Mouse (Mus musculus): ENCODE results near the gene Naa11.
A peak's percentile ranks its signal among the peaks of the same experiment; 100 is the strongest.

Naa11 gene

DNA sequence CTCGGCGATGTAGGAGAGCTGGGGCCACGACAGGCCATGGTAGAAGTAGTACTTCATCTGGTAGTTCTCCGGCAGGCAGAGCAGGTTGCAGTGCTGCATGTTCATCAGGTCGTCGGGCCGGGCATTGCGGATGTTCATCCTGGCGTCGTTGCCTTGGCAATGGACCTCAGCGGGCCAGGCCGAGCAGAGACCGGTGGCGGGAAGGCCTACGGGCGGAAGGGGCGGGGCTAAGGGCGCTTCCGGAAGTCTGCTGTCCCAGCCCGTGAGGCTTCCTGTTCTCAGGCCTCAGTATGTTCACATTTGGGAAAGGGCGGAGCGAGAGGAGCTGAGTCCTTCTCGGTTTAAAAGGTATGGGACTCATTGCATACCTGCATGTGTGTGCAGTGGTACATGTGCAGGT is at the start of gene Naa11:
Naa11 (minus strand) TSS at position 220 of the 400 bp plus-strand sequence.
- peak; percentile 38 for DNase-seq (ENCODE audit: low read depth, low spot score)

DNA sequence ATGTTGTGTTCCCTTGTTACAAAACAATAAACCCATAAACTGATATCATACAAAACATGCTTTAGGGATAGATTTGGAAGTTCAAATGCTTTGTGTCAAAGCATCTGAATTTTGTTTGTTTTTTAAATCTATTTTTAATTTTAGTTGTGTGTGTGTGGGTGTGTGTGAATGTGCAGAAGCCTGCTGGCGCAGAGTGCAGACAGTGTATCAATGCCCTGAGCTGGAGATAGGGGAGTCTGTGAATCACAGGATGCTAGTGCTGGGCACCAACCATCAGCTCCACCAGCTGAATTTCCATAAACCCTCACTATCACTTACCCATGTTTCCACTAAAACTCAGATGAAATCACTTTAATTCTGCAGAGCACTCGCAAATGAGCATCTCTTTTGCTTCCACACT is 40.3 kb upstream of the Naa11 start:
- DNase-seq (ENCODE audit: low read depth, low spot score): no peak

DNA sequence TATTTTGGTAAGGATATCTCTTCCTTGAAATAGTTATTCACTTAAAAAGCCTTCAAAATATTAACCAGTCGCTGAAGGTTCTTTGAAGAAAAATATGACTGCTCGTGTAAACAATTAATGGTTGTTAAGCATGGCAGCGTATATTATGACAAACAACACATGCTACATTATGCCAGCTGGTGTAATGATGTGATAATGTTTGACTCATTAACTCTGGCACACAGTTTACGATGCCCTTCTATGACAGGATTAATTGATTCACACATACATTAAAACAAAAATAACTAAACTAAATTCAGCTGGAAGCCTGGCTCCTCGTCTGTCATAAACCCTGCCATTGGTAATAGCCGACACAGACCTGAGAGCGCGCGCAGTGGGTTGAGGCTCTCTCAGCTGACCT is 37.8 kb upstream of the Naa11 start:
- DNase-seq (ENCODE audit: low read depth, low spot score): no peak

DNA sequence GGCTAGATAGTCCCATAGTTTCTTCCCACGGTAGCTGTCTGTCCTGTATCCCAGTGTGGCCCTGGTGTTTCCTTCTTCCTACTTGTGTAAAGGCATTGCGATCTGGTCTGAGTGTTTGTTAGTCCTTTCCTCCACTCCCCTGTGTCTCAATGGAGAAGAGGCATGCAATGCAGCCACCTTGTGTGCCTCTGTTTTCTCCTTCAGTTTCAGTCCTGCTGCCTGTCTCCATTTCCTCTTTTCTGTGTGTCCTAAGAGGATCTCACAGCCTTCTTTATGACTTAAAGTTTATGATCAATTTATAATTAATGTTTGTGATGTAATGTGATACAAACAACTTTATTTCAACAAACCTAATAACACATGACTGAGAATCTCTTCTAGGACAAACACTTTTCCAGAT is 29.5 kb upstream of the Naa11 start:
- DNase-seq (ENCODE audit: low read depth, low spot score): no peak

DNA sequence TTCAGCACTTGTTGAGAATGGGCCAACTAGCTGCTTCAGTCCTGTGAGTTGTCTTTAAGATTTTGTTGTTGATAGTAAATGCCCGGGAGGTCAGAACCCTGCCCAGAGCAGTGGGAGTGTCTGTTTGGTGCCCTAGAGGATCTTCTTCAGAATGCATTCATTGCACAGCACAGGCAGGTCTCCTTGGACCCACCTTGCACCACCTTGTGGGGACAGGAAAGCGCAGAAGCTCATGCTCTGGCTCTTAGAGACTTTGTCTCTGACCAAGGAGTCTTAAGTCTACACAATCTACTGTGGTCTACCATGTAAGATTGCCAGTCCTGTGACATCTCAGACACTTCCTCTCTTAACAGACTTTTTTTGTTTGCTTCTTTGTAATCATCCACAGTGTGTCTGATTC is 25.0 kb upstream of the Naa11 start:
- DNase-seq (ENCODE audit: low read depth, low spot score): no peak

DNA sequence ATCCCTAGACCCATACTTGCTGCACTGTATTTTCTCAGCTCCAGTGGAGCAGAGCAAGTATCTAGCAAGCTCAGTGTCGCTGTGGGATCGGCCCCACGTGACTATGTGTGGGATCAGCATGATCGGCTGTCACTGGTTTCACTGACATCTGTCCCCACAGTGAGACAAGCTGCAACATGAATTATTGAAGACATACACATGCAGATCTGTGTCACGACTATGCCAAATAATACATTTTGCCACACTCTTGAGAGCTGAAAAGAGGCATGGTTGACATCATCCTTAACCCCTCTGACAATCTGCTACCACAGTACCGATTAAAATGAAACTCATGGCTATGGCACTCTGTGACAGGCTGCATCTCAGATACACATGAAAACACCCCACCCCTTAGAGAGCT is 23.7 kb upstream of the Naa11 start:
- no peak for DNase-seq (ENCODE audit: low read depth, low spot score)

DNA sequence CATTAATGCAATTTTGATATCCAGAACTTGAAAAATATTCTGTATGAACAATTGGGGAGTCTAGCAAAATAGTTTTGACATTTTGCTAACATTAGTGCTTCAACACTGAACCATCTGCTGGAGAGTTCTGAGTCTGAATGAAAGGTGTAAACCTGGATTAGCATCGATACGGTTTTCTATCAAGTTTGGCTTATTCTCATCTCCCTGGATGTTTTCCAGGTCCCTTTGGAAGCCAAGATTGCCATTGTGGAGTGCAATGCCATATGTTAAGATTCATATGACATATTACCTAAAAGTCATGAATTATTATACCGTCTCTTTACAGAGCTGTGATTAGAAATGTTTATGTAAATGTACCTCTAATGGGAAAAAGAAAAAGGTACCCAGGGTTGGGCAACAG is 21.5 kb upstream of the Naa11 start:
- no peak for DNase-seq (ENCODE audit: low read depth, low spot score)

DNA sequence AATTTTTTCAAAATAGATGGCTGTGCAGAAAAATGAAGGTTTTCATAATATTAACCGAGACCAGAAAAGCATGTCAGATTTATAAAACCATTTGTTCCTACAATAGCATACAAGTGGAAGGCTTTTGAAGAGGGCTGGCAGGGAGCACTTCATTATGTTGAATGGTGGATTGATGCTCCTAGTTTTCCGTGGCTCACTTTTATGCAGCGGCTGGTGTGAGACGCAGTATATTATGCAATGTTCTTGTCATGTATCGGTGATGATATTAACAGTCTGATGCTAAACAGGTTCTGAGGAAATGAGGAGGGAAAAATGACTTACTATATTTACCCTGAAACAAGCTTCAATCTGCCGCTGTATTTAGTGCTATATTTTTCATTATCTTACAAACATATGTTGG is 18.0 kb upstream of the Naa11 start:
- DNase-seq (ENCODE audit: low read depth, low spot score): no peak

DNA sequence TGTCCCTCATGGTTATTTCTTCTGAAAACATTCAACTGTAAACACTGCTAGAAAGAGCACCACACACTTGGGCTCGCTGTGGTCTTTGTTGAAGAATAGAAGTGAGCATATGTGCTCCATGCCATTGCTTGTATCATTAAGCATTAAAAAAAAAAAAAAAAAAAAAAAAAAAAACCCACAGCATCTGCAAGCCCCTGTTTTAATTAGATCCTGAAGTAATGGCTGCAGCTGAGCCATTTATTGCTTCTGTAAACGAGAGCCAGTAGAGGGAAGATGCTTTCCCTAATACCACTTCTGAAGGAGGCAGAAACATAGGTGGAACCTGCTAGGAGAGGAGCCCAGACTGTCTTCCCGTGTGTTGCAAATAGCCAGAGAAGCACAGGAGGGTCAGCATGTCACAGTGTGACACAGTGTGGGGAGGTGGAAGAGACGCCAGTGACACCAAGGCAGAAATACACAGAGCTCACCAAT is 17.1 kb upstream of the Naa11 start:
- no peak for DNase-seq (ENCODE audit: low read depth, low spot score)

DNA sequence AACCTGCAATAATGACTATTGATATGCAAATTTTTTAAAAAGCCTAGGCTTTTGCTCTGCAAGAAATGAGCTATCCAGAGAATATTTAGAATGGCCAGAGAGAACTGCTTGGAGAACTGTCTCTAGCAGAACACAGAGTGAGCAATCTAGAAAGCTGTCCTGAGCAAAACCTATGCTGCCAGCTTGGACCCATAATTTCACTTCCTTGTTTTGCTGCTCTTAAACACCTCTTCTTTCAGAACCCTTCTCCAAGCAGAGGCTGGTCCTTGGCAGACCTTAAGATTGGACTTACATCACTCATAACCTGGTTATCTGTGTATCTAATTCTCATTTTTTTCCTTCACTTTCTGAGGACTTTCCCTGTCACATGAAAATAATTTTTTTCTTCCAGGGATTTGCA is 8.9 kb upstream of the Naa11 start:
- no peak for DNase-seq (ENCODE audit: low read depth, low spot score)

DNA sequence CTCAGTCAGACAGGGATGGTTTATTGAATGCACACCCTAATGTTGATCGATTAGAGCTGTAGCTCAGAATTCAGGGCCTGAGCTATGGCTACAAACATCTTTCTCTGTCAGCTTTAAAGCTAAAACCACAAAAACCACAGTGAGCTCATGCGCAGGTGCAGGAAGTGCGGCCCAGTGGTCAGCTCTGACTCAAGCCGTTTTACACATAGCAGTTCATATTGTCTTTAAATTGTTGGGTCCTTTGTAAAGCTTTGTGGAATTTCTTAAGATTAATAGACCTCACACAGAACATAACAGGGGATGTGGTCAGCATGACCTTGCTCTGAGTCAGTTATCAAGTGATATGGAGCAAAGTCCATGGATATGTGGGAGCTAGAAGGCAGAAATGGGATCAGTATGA is 5.4 kb upstream of the Naa11 start:
- DNase-seq (ENCODE audit: low read depth, low spot score): no peak

DNA sequence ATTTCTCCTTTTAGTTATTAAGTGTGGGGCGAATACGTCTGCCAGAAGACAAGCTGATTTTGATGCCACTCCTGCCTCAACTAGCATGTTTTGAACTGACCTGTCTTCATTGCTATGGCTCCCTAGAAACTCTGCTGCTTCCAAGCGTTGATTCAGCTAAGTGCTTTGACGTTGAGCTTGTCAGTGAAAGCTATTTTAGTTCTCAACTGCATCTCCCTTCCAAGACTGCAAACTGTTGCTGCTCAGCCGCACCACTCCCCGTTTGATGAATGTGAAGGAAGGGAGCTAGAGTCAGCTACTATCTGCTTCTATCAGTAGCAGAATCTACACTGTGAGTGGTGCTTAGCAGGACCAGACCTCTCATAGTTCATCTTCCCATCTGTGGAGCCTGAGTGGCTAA is 4.6 kb downstream of the Naa11 start:
- DNase-seq (ENCODE audit: low read depth, low spot score): no peak

DNA sequence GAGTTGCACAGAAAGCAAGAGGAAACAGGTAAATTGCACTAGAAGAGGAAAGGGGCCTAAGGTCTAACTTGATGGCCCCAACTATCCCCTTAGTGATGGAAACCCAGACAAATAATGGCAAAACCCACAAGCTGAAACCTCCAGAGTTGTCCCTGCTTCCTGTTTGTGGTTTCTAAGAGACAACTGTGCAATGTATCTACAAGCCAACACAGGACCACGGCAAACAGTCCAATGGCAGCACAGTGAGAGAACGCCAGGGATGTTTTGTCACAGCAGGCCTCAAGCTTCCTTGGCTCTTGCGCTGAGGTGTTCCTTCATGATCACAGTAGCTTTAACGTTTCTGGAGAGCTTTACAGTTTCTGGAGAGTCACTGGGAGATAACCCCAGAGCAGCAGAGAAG is 7.8 kb downstream of the Naa11 start:
- no peak for DNase-seq (ENCODE audit: low read depth, low spot score)

DNA sequence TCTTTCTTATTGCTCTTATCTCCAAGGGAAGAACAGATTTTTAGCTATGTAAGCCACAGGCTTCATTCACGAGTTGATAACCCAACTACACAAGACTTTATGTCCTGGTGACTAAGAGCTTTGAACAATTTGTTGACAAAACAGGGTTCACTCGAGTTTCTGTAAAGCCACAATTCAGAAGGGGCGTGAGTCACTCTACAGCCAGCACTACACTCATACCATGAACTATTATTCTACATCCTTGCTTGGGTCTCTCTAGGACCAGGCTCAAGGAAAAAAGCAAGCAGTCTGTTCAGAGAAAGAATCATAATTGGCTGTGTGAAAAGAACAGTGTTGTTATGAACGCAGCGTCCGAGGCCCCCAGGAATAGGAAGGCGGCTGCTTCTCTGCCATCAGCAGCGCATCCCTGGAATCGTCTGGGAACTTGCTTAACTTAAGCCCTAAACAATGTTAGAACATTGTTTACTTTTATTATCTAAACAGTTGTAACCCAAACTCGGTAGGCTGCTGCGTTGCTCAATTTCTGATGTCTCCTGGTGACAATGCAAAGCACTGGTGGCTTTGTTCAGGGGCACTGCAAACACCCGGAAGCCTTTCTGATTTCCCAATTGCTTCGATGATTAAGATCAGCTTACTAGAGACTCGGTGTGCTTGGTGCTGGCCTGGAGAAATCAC is 9.5 kb downstream of the Naa11 start:
- DNase-seq (ENCODE audit: low read depth, low spot score): no peak

DNA sequence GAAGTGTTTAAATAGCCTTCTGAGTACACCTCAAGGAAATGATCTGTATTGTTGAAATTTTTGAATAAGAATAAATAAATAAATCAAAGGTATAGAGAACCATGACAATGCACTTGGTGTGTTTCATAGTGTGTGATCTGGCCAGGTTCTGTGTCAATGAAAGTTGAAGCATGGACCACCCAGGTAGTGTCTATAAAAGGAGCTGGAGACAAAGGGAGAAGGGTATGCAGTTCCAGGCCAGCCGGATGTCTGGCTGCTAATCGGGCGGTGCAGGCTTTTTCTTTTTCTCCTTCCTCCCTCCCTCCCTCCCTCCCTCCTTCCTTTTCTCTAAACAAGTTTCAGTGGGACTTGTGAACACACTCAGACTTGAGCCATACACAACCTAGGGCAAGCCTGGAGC is 12.2 kb downstream of the Naa11 start:
- DNase-seq (ENCODE audit: low read depth, low spot score): no peak

DNA sequence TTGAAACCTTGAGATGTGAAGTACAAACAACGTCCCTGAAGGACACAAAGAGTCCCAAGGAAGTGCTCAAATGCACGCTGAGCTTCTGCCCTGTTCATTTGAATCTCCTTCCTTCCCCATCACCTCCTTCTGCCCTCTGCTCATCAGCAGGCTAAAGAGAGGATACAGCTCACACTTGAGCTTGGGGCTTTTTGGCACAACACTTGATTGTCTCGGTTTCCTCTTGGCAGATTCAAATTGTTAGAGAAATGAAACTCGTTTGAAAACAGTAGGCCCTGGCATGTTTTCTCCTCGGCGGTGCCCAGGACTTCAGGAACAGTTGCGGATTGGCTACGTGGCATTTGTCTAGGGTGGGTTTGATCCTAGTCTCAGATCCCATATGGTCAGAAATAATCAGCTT is 27.4 kb downstream of the Naa11 start:
- no peak for DNase-seq (ENCODE audit: low read depth, low spot score)

DNA sequence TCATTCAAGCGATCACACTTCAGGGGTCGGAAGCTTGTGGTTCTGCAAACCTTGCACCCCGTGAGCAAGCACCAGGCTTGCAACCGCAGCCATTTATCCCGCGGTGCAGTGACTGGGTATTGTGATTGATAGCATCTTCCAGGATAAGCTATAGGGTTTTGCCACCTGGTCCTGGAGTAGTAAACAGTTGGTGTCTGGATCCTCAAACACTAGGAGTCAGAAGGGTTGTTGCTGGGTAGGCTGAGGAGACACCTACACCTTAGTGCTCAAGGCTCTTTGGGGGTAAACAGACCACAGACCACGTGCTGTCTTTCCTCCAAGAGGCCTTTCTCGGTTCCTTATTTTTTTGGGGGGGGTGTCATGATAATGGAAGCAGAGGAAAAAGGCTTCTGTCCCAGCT is 27.9 kb downstream of the Naa11 start:
- no peak for DNase-seq (ENCODE audit: low read depth, low spot score)

DNA sequence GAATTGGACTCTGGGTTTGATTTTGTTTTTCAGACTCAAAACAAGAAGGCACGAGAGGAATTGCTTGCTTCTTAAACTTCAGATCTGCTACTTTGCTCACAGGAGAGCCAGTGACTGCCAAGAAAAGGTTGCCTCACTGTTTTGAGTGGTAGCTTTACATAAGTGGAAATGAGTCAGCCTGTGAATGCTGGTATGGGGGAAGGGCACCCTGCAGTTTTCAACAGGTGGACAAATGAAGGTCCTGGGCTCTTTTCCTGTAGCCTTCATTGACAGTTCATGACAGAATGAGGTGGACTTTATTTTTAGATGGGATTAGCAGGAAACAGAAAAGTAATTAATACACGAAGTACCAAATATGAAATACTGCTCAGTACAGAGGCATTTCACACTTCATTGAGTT is 29.6 kb downstream of the Naa11 start:
- DNase-seq (ENCODE audit: low read depth, low spot score): no peak

DNA sequence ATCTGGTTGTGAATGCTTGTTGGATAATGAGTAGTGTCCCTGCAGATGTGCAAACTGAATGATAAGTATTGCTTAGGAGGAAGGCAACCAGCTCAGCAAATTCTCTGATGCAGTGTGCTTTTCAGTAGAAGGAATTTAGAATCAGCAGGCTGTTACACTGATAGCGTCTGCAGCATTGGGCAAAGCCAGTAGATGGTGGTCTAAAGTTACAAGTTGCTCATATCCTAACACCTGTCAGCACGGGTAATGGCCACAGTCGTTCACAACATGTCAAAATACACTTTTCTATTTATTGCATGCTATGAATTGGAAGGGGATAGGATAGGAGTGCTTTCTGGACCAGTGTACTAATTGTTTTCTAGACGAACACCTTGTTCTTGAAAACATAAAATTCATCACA is 33.1 kb downstream of the Naa11 start:
- no peak for DNase-seq (ENCODE audit: low read depth, low spot score)

DNA sequence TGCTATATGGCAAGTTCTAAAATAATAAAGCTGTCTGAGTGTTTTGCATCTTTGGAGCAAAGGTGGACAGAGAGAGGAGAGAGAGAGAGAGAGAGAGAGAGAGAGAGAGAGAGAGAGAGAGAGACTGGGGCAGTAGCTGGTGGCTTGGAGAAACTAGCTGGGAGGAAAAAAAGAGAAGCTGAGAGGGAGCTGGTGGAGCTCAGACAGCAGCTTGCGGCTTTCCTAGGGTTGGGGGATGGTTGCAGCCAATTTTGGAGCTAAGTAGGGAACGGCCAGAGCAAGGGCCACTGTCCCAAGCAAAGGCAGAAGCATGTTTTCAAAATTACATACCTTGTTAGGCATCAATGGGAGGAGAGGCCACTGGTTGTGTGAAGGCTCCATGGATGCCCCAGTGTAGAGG is 36.0 kb downstream of the Naa11 start:
- DNase-seq (ENCODE audit: low read depth, low spot score): no peak

DNA sequence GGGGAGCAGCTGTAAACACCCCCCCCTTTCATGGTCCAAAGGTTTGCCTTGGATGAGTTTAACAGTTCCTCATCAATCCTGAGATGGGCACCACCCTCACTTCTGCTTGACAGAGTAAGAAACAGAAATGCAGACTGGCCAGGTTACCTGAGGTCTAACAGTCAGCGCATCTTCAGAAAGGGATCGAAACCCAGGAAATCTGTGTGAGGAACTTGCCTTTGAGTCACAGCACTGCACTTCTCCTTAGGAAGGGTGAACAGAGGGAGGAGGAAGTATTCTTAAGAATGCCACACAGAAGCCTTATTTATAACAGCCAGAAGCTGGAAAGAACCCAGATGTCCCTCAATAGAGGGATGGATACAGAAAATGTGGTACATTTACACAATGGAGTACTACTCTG is 37.0 kb downstream of the Naa11 start:
- no peak for DNase-seq (ENCODE audit: low read depth, low spot score)

DNA sequence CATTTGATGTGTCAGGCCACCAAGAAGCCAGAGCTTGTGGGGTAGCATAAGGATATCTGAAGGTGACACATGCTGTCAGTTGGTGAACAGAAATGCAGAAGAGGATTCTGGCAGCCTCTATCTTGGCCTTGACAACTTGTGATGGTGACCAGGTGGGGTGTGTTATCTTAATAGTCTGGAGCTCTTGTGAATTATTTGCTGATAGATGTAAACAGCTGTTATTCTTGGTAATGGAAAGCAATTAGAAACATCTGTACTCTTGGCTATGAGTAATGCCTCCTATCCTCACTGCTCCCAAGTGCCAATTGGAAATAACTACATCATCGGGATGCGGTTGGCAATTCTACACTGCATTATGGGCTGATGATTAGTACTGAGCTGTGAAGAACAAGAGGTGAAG is 43.4 kb downstream of the Naa11 start:
- DNase-seq (ENCODE audit: low read depth, low spot score): no peak

DNA sequence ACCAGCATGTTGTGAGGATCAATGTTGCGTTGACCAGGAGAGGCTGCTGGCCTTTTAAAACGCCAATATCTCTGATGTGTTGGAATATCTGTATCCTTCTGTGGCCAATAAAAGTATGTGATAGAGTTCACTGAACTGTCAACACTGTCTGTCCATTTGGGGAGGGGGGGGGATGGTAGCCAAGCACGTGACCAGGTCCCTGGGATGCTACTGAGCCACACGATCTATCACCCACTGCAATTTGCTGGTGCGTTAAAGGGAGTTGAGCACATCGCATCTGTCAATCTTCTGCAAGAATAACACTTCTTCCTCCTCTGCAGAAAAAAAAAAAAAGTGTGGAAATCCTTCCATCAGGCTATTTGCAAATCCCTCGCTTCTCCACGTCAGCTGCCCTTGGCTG is 43.9 kb downstream of the Naa11 start:
- no peak for DNase-seq (ENCODE audit: low read depth, low spot score)

DNA sequence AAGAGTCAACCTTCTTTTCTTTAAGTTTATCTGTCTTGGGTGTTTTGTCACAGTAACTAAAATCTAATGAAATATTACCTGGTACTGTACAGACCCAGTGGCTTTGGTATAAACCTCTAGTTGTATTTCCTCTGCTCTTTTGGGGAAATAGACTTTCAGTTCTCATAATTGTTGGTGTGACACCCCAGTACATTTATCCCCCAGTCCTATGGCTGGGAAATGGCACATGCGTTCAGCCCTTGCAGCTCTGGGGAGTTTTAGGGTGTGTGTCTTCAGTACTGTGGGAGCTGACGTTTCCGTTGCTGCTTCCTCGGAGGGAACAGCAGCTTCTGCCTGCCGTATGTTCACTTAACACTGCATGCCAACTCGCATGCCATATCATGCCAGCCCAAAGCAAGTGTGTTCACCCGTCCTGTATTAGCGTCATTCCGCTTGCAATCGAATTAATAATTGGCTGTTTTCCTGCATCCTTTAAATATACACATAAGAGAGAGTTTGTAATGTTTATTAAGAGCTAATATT is 46.4 kb downstream of the Naa11 start:
- no peak for DNase-seq (ENCODE audit: low read depth, low spot score)

Measured in WW6 (cell line).